Mouse (Mus musculus) layer of hippocampus, postnatal 25 days (tissue): ENCODE measurements around the gene Med16. TPM values are rescaled to one million over a fixed set of nuclear protein-coding genes. Genes with fewer than 3 reads are reported as not detected.

Experiments
- DNase-seq, 2 experiments: peaks; one replicate each; pipeline ENCODE4 v3.0.0; 2022; ENCODE audit warnings: mixed read lengths in 2 of 2, low spot score in 1 of 2; ENCODE audit errors: extremely low spot score in 1 of 2
- total RNA-seq, 2 experiments: library from RNA; stranded (reverse); gene quantifications; 2 replicates each; pipeline ENCODE4 v1.2.3; 2021

Med16 gene
- total RNA-seq, result 10 to 100 TPM; 55.5 to 56.2 TPM

DNA sequence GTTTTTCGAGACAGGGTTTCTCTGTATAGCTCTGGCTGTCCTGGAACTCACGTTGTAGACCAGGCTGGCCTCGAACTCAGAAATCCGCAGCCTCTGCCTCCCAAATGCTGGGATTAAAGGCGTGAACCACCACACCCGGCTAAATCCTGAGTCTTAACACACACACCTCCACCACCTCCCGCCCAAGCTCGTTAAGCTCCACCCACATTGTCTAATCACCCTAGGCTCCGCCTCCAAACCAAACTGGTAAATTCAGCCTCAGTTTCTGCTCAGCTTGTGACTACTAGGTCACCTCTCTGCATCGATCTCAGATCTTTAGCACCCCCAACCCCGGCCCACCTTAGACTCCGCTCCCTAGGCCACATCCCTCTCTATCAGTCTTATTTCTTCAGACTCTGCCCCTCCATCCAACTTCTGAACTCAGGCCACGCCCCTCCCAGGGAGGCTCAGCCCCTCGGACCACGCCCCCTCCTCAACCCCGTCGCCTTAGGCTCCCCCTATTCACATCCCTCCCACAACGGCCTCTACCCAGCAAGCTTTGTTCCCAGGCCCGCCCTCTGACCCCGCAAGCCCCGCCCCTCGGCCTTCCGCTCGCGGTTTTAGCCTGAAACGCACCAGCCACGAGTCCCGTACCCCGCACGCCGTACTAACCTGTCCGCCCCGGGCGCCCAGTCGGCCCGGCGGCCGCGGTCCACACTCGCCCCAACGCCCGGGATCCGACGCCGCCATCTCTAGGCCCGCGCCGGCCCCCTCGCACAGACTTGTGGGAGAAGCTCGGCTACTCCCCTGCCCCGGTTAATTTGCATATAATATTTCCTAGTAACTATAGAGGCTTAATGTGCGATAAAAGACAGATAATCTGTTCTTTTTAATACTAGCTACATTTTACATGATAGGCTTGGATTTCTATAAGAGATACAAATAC, at the start of gene Med16:
Med16 (minus strand) TSS at position 757 of the 925 bp plus-strand sequence.
- DNase-seq, result peak; percentile 83 to 97

DNA sequence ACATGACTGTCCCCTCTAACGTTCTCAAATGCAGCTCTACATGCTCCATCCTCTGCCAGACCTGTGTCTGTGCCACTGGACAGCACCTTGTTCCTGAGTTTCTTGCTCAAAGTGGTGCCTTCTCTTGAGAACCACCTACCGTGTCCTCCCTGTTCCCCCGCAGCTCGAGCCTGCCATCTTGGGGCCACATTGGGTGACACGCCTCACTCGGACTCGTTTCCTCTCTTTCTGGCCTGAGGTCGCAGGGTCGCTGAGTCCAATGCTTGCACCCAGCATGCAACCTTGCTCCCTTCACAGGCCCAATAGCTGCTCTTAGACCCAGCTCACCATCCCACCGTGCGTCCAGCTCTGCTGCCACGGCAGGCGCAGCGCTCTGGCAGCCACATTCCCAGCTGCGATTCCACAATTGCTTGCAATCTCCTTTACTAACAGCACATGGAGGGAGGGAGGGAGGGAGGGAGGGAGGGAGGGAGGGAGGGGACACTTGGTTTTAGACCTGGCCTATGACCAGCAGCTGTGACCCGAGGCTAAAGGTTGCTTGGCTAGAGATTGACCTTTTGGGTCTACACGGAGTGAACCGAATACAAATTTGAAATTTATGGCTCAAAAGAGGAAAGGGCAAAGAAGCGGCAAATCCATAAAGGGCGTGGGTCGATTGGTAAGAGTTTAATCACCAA, 49.6 kb upstream of the Med16 start:
- peak; percentile 66 to 74 for DNase-seq

DNA sequence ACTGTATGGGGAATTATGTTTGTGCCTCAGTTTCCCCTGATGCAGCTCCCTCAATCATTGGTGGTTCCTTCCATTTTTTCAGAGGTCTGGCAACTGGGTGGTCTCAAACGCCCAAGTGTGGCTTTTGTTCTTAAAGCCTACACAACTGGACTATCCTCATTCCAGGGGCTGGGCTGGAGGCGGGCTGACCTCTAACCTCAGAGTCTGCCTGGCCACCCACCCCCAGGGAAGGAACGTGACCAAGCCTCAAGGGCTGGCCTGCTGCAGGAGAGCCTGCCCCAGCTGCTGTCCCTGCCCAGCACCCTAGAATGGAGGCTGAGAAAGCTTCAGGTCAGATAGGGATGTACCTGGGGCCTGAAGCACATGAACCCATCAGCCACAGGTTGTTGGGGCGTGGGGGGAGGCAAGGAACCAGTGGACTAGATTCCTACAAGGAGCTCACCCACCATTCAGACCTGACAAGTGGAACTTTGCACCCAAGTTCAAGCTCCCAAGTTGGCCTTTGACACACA, 48.0 kb upstream of the Med16 start:
- no peak for DNase-seq

DNA sequence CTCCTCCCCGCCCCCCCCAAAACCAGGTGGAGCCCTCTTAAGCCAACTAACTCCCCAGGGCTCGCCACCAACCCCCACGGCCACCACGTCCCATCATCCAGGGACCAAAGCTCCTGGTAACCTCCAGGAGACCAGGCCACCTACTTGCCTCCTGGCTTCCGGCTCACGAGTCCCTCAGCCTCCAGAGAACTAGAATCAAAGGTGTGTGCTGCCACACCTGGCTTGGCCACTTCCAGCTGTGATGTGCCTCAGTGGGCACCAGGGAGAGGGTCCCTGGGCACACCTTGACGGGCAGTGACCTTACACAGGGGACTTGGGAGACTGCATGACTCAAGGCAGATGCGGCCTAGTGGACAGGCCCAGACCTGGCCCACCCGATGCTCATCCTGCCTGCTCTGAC, 47.0 kb upstream of the Med16 start:
- no peak for DNase-seq

DNA sequence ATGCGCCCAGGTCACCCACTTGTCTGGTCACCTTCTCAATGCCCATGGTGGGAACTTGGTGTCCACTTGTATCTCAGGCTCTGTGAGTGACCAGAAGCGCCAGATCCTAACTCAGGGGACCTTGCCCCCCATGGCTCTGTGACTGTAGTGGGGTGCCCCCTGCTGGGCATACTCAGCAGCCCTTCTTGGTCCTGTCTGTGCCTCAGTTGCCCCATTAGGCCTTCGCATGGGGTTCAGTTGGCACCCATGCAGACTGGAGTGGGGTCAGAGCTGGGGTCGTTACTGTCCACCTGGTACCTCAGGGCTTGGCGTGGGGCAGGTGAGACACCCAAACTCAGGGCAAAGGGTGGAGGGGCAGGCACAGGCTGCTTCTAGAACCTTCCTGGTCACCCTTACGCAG, 45.2 kb upstream of the Med16 start:
- peak in 1 of 2 experiments; percentile 66 for DNase-seq

DNA sequence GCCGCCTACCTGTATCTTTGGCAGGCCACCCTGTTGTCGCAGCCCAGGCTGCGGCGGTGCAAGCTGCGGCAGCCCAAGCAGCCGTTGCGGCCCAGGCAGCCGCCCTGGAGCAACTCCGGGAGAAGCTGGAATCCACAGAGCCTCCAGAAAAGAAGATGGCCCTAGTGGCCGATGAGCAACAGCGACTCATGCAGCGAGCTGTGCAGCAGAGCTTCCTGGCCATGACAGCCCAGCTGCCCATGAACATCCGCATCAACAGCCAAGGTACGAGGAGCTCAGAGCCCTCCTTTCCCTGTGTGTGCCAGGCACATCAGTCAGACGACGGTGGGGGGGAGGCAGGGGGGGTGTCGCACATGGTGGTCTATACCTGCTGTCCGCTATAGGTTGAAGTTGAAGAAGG, 41.9 kb upstream of the Med16 start:
- DNase-seq, result no peak

DNA sequence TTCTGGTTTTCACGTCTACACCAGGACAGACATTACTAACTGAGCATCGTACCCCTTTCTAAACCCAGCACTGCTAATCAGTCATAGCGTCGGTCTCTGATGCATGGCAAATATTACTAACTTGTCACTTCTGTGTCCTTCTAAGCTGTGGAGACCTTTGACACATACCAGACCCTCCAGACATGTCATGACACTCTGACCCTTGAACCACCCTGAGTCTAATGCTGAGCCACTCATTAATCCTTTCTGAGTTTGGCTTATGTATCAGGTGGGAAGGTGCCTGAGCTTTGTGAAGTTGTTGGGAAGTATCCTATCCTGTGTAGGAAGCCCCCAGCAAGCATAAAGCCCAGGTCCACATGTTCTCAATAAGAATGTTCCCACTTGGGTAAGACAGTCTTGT, 41.1 kb upstream of the Med16 start:
- DNase-seq, result no peak

DNA sequence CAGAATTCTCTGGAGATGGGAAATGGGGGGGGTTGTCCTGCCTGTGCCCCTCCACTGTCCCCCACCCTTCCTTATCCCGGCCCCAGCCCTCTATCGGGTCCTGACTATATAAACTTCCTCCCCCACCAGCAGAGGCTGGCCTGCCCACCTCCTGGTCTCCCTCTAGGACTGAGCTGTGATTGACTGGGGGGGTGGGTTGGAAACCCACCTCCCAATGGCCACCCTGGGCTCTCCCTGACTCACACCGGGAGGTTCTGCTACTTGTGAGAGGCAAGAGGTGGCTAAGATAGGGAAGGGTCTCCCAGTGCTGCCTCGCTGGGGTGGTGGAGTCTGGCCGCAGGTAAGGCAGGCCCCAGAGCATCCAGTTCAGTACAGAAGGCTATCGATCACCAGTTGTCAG, 38.8 kb upstream of the Med16 start:
- DNase-seq, result no peak

DNA sequence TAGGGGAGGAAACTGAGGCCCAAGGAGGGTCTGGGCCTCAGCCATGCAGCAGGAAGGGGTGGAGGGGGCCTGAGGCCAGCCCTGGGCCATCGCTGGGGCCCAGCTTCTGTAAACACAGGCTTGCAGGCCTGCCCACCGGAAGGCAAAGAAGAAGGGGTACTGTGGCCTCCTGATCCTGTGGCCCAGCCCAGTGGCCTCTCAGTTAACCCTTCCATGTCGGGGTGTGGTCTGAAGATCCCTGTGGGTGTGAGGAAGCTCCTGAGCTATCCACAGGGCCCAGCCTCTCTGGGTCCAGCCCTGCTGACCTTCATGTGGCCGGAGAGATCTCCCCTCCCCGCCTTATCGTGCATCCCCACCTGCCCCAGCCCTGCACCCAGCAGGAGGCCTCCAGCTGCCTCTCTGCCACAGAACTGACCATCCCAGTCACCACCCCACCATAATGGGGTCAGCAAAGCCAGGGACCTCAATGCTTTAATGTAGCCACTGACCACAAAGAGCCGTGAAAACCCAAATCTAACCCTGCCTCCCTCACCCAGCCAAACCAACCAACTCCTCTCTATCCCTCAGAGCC, 38.1 kb upstream of the Med16 start:
- no peak for DNase-seq

DNA sequence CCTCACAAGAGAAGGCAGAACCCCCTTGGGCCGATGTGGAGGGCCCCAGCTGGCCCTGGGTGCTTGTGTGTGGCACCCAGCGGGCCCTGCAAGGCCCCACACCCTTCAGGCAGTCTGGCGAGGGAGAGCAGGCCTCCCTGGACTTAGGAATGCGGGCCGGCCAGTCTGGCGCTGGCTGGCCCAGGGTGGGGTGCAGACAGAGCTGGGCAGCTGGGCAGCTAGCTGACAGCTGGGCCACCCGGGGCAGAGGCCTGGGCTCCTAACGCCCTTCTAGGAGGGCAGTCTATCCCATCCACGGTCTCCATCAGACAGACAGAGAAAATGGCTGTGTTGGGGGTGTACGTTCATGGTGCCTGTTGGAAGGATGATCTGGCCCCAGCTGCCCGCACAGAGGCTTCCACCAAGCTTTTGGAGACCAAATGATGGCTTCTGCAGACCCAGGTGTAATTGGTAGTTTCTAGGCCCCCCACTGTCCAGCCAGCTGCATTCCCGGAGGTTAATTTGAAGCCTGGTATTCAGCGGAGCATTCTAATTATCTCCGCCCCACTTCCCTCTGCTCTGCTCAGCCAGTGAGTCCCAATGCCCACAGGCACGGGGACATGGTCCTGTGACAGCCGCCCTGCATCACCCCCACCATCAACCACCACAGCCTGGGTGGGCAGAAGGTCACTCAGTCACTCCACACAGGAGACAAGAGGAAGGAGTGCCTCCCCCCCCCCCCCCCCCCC, 36.9 kb upstream of the Med16 start:
- DNase-seq, result no peak

DNA sequence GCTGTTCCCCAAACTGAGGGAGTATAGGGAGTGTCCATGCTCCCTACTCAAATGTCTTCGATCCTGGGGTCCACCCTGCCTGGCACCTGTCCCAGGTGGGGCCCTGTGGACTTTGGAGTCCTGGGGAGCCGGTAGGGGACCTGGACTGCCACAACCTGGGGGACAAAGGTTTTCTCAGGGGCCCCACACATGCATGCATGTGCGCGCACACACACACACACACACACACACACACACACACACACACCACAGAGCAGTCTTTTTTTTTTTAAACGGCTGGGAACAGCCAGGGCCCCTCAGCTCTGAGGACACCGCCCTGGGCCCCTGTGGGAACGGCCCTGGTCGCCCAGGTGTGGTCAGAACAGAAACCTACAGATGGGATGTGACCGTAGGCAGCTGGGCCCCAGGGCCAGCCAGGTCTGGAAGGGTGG, 34.8 kb upstream of the Med16 start:
- no peak for DNase-seq

DNA sequence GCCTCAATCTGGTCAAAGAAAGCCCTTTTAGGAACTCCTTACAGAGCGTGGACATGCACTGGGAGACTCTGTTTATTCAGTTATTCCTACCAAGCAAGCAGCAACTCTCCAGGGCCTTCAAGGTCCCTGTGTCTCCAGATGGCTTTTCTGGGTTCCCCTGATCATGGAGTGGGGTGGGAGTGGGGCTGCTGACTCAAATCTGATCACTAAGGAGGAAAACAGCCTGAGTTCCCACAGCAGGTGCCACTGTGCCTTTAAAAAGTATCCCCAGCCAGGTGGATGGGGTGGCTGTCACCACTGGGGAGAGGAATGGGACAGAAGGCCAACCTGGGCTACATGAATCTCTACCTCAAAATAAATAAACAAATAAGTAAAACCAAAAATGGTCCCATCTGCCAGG, 34.3 kb upstream of the Med16 start:
- DNase-seq, result no peak

DNA sequence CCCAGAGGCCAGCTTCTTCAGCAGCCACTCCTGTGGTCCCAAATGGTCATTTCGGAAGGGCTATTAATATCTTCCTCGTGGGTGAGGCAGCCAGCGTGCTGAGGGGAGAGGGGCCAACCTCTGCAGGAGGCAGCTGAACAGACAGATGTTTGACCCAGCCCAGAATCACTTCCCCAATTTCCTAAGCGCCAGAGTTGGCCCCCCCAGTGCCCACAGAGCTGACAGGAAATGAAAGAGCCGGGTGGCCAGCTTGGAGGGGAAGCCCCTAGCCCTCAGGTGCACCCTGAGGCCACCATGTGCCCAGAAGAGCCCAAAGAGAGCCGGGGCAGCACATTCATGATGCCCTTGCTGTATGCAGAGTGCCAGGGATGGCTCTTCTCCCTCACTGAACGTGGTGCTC, 32.0 kb upstream of the Med16 start:
- no peak for DNase-seq

DNA sequence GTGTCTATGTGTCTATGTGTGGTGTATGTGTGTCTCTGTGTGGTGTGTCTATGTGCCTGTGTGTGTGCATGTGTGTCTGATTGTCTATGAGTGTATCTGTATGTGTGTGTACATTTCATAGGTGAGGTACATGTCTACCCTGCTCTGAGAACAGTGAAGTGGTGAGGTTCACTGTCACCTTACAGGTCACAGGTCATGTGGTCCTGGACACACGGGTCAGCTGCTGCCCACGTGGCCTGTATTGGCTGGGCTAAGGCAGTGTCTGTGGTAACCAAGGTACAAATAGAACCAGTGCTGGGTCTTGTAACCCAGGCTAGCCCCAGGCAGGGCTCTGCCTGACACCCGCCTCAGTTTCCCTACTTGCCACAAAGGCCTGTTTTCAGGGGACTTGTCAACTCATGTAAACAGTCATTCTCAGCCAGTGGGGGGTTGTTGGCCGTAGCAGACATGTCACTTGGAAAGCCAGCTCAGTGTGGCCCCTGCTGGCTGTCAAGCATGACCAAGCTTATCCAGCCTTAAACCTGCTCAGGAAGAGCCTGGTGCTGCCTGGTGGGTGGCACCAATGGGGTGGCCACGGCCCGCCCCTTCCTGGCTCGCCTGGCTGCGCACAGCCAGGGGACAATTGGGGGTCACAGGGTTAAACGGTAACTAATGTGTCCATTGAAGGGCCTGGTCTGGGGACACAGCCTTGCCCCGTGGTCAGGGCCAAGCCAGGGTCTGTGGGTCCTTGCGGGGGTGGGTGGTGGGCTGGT, 29.2 kb upstream of the Med16 start:
- DNase-seq, result no peak

DNA sequence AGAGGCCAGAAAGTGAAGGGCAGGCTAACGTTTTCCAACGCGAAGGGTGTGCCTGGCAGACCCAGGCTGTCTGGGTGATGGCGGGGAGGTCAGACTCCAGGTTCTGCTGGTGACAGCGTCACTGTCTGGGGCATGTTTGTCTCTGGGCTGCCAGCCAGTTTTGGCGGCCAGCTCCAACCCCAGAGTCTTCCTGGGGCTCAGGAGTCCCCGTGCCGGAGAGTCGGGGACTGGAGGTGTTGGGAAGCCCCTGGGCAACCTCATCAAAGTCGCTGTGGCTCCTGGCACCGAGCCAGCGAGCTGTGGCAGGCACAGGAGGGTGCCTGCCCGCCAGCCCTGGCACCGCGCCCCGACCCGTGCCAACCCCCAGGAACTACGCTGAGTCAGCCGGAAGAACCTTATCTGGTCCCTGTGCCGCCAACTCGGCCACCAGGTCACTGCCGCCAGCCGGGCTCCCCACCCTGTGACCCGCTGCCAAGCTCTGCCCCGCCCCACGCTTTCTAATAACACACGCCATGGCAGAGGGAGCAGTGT, 28.3 kb upstream of the Med16 start:
- DNase-seq, result no peak

DNA sequence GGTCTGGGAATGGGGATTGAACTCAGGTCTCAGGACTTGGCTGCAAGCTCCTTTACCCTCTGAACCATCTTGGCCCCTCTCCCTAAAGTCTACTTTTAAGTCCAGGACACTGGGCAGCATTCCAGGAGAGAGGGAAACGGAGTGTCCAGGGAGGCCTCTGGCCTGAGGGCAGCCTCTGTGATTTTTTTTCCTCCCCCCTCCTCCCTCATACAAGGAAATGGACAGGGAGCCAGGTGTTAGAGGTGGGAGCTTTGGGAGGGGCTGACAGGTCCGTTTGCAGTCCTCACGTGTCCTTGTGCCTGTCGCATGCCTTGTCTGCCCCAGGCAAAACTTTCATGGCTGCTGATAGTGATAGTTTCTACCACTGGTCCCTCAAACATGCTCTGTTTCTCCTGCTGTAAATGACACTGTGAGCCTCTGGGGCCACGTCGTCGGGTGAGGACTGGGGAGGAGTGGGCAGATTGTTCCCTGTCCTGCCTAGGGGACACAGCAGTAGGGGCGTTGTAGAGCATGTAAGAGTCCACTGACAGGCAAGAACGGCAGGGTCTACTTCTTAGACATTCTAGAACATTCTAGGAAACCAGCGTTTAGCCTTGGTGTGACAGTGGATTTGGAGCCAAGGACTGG, 27.7 kb upstream of the Med16 start:
- no peak for DNase-seq

DNA sequence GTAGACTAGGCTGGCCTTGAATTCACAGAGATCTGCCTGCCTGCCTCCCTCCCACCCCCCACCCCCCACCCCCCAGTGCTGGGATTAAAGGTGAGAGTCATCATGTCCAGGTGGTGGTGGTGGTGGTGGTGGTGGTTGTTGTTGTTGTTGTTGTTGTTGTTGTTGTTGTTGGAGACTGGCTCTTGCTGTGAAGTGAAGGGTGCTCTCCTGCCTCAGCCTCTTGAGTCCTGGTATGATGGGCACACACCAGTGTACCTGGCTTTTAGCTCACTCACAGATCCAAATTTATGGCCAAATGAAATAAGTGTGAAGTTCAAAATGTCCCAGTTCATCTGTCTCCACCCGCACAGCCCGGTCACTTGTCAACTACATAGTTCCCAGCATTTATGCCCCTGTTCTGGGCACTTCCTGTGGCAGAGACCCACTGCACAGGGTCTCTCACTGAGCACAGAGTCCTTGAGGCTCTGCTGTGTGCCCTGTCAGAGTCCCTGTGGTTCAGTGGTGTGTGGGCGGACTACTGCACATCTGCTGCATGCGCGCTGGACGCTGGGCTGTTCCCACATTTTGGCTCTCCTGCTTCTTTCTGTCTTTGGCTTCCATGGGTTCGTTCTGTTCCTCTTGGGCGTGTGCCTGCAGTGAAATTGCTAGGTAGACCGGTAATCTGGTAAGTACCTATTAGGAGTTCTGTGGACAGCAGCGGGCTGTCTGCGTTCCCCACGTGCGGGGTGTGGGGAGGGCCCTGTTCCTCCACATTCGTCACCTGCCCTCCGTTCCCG, 26.3 kb upstream of the Med16 start:
- no peak for DNase-seq

DNA sequence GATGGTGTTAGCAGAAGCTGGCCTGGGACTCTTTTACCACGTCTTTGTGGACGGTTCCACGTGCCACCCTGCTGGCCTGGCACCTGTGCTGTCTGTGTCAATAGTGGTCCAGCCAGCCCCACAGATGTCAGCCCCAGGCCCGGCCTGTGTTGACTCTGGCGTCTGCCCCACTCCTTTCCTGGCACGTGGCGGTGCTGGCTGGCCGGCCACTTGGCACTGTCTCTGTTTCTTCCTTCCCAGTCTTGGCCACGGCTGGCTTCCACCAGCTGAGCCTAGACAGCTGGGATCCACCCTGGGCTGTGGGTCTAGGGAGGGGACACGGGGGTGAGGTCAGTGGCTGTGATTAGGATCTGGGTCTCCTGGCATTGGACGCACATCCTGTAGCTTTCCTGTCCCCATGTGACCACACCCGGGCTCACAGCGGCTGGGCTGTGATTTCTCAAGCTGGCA, 25.6 kb upstream of the Med16 start:
- DNase-seq, result peak in 1 of 2 experiments; percentile 51
